Mouse (Mus musculus) embryonic facial prominence, embryonic 14.5 days (tissue): ENCODE data around the gene Tspan7. TPM values are rescaled to one million over a fixed set of nuclear protein-coding genes. Genes with fewer than 3 reads are reported as not detected.

ENCODE experiments used
- ATAC-seq: fragments of 200-750 bp; cut with Nextera tagmentation; 2 replicates; pipeline ENCODE4 v1.8.0; 2017; ENCODE audit warnings: low read depth, moderate number of reproducible peaks, moderate TSS enrichment
- DNase-seq: peaks from one replicate; pipeline ENCODE4 v3.0.0-alpha.2; 2015; ENCODE audit warnings: low spot score
- H3K27ac ChIP-seq: fragments of 300-500 bp; sonication (generic); replicated peaks from 2 replicates; pipeline ENCODE4 v1.5.1; 2014; ENCODE audit warnings: low read depth, mild to moderate bottlenecking, low read length, moderate library complexity
- H3K27me3 ChIP-seq: fragments of 300-500 bp; sonication (generic); replicated peaks from 2 replicates; pipeline ENCODE4 v1.6.1; 2014; ENCODE audit warnings: low read length; ENCODE audit not compliant: control insufficient read depth, insufficient read depth
- H3K36me3 ChIP-seq: fragments of 300-500 bp; sonication (generic); 2 replicates; pipeline ENCODE4 v1.6.1; 2014; ENCODE audit warnings: low read length, mixed read lengths; ENCODE audit not compliant: control insufficient read depth, insufficient read depth
- H3K4me1 ChIP-seq: fragments of 300-500 bp; sonication (generic); 2 replicates; pipeline ENCODE4 v1.6.1; 2014; ENCODE audit warnings: antibody characterized with exemption, low read length; ENCODE audit not compliant: control insufficient read depth, insufficient read depth
- H3K4me2 ChIP-seq: fragments of 300-500 bp; sonication (generic); 2 replicates; pipeline ENCODE4 v1.6.1; 2014; ENCODE audit warnings: low read depth, mild to moderate bottlenecking, low read length, moderate library complexity, mixed read lengths
- H3K4me3 ChIP-seq: fragments of 300-500 bp; sonication (generic); 2 replicates; pipeline ENCODE4 v1.5.1; 2014; ENCODE audit warnings: low read depth, mild to moderate bottlenecking, low read length
- H3K9ac ChIP-seq: fragments of 300-500 bp; sonication (generic); 2 replicates; pipeline ENCODE4 v1.6.1; 2014; ENCODE audit warnings: low read depth, mild to moderate bottlenecking, low read length, moderate library complexity, mixed read lengths
- H3K9me3 ChIP-seq: fragments of 300-500 bp; sonication (generic); 2 replicates; pipeline ENCODE4 v1.6.1; 2016; ENCODE audit warnings: low read length; ENCODE audit not compliant: control insufficient read depth
- whole genome bisulfite sequencing: fragments of 180-500 bp; shearing (Covaris S2); extraction: QIAGEN DNeasy Blood & Tissue Kit; methylation state at CpG from one replicate; pipeline ENCODE4 v1.1.7; 2014; 5-methylcytosine and 5-hydroxymethylcytosine counted together
- polyA plus RNA-seq: library from polyadenylated mRNA; unstranded; fragments of >200 nt; fragmentation: Nextera tagmentation; extraction: Ambion mirVana; gene quantifications from 2 replicates; pipeline ENCODE4 v1.2.1, GENCODE M21; 2014

Gene Tspan7
- polyA plus RNA-seq, 1 experiment from 2014 or later, result 97.5 TPM

- 36% methylated on average over 3 of the region's 3 CpGs for WGBS
- Histone ChIP-seq H3K9me3 (no peaks in the 10 kb centered on the region), H3K4me1 (0 out of 2 replicates have a peak, but pooled peaks cover 7% of the 10 kb centered on the region), H3K4me2 (no peak overlapping the region), H3K27ac (no peak overlapping the region), H3K36me3 (no peaks in the 10 kb centered on the region), H3K9ac (no peak overlapping the region), H3K27me3 (no peaks in the 10 kb centered on the region), H3K4me3 (no peak overlapping the region)
- ATAC-seq (no peak), DNase-seq (peak; percentile 68)
Observed at GRCm38 (mm10) chrX:10574523-10574922, 89.6 kb downstream of the Tspan7 start.

DNA sequence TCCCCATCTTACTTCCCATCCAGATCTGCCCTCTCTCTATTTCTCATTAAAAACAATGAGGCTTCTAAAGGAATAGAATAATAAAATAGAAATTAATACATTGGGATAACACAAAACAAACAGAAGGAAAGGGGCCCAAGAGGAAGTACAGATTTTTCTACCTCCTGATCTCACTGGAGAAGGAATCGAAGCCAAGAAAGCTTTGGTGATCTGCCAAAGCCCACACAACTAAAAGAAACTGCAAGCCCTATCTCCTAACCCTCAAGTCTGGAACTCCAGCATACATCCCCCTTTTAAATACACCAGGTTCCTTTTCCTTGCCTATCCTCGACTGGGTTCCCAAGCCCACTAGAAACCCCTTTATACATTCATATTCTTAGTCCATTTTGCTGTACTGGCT, 90.4 kb downstream of the Tspan7 start:
- DNase-seq, result peak; percentile 46
- Histone ChIP-seq H3K4me1 (0 out of 2 replicates have a peak, but pooled peaks cover 7% of the 10 kb centered on the region), H3K9ac (no peak overlapping the region), H3K27ac (no peak overlapping the region), H3K36me3 (no peaks in the 10 kb centered on the region), H3K4me2 (no peak overlapping the region), H3K27me3 (no peaks in the 10 kb centered on the region), H3K9me3 (no peaks in the 10 kb centered on the region), H3K4me3 (no peak overlapping the region)
- WGBS, result 52% methylated on average over 2 of the region's 2 CpGs
- ATAC-seq, result no peak

GRCm38 (mm10) chrX:10576349-10576748, 91.4 kb downstream of the Tspan7 start:
- DNase-seq, result no peak
- WGBS, result 78% methylated on average over 4 of the region's 4 CpGs
- no peaks in the 10 kb centered on the region for H3K27me3 ChIP-seq
- no peak overlapping the region for H3K4me3 ChIP-seq
- H3K4me2 ChIP-seq, result no peak overlapping the region
- no peaks in the 10 kb centered on the region for H3K36me3 ChIP-seq
- H3K9me3 ChIP-seq, result no peaks in the 10 kb centered on the region
- 0 out of 2 replicates have a peak, but pooled peaks cover 7% of the 10 kb centered on the region for H3K4me1 ChIP-seq
- H3K9ac ChIP-seq, result no peak overlapping the region
- no peak for ATAC-seq
- H3K27ac ChIP-seq, result no peak overlapping the region

DNA sequence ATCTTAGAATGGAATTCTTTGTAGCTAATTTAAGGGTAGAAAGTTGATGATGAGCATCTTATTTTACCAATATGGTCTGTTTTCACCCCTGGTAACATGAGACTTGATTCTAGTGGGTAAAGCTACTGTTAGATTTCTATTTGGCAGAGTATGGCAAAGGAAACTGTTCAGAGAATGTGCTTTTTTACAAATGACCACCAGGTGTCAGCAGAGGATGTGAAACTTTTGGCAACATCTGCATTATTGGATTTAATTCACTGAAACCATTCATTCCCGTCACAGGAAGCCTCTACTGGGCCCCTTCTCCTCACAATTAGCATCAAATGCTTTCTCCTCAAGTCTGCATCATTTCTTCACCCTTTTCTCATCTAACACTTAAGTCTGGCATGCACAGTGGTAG, 92.4 kb downstream of the Tspan7 start:
- Histone ChIP-seq H3K27me3 (no peaks in the 10 kb centered on the region), H3K4me3 (no peak overlapping the region), H3K27ac (no peak overlapping the region), H3K4me2 (no peak overlapping the region), H3K36me3 (no peaks in the 10 kb centered on the region), H3K9me3 (no peaks in the 10 kb centered on the region), H3K4me1 (0 out of 2 replicates have a peak, but pooled peaks cover 7% of the 10 kb centered on the region), H3K9ac (no peak overlapping the region)
- 19% methylated on average over 1 of the region's 1 CpGs for WGBS
- ATAC-seq (no peak), DNase-seq (peak; percentile 49)

DNA sequence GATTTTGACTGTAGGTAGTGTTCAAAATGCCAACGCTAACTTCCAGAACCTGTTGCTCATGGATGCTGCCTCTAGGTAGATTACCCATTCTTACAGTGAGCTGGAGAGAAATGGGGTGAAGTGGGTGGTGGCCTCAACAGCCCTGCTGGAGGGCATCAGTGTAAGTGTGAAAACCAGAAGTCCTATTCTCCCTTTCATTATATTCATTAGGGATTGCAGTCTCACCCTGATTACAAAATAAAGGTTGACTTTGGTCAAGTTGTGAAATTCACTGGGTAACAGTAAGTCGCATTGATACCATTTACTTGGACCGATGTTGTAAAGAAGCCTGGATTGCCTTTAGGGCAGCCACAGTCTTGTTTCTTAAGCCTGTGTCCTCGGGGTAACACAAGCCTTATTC, 97.8 kb downstream of the Tspan7 start:
- no peaks in the 10 kb centered on the region for H3K9me3 ChIP-seq
- H3K4me1 ChIP-seq, result no peaks in the 10 kb centered on the region
- ATAC-seq, result no peak
- H3K4me2 ChIP-seq, result no peak overlapping the region
- 73% methylated on average over 4 of the region's 4 CpGs for WGBS
- H3K36me3 ChIP-seq, result no peaks in the 10 kb centered on the region
- H3K9ac ChIP-seq, result no peak overlapping the region
- 0 out of 2 replicates have a peak, but pooled peaks cover under 1% of the 10 kb centered on the region for H3K27me3 ChIP-seq
- no peak overlapping the region for H3K27ac ChIP-seq
- no peak for DNase-seq
- H3K4me3 ChIP-seq, result no peak overlapping the region

GRCm38 (mm10) chrX:10592244-10592643, 107.3 kb downstream of the Tspan7 start:
- Histone ChIP-seq H3K27ac (no peak overlapping the region), H3K9me3 (no peaks in the 10 kb centered on the region), H3K4me3 (no peak overlapping the region), H3K9ac (no peak overlapping the region), H3K36me3 (no peaks in the 10 kb centered on the region), H3K4me1 (no peaks in the 10 kb centered on the region), H3K27me3 (0 out of 2 replicates have a peak, but pooled peaks cover 4% of the 10 kb centered on the region), H3K4me2 (no peak overlapping the region)
- no peak for DNase-seq
- ATAC-seq, result no peak
- 66% methylated on average over 3 of the region's 3 CpGs for WGBS

GRCm38 (mm10) chrX:10593561-10593960, 108.6 kb downstream of the Tspan7 start:
- Histone ChIP-seq H3K27me3 (no peaks in the 10 kb centered on the region), H3K27ac (no peak overlapping the region), H3K4me2 (no peak overlapping the region), H3K36me3 (no peaks in the 10 kb centered on the region), H3K4me1 (no peaks in the 10 kb centered on the region), H3K9me3 (no peaks in the 10 kb centered on the region), H3K4me3 (no peak overlapping the region), H3K9ac (no peak overlapping the region)
- WGBS, result 97% methylated on average over 7 of the region's 7 CpGs
- DNase-seq, result no peak
- ATAC-seq, result no peak

DNA sequence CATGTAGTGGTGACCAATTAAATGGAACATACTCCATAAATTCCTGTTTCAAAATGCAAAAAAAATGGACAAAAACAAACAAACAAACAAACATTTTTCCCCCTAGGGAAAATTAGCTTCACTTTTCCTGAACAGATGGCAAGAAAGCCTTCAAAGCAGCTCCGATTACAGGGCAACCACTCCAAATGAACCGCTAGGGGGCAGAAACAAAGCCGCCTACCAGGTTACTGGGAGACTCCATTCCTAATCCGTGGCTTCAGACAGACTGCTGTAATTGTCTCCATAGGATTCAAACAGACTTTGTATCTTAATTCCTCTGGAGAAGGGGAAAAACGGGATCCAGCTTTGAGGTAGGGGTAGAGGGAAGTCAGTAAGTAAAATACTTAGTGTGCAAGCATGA, 132.2 kb downstream of the Tspan7 start:
- Histone ChIP-seq H3K27me3 (no peaks in the 10 kb centered on the region), H3K4me2 (no peak overlapping the region), H3K4me1 (no peaks in the 10 kb centered on the region), H3K4me3 (no peak overlapping the region), H3K9me3 (no peaks in the 10 kb centered on the region), H3K36me3 (no peaks in the 10 kb centered on the region), H3K27ac (no peak overlapping the region), H3K9ac (no peak overlapping the region)
- DNase-seq (peak; percentile 34), ATAC-seq (no peak)
- 19% methylated on average over 5 of the region's 5 CpGs for WGBS

GRCm38 (mm10) chrX:10641062-10641461, 156.1 kb downstream of the Tspan7 start:
- ATAC-seq (no peak), DNase-seq (no peak)
- Histone ChIP-seq H3K4me3 (no peak overlapping the region), H3K4me2 (no peak overlapping the region), H3K27ac (no peak overlapping the region), H3K9me3 (no peaks in the 10 kb centered on the region), H3K4me1 (no peaks in the 10 kb centered on the region), H3K9ac (no peak overlapping the region), H3K36me3 (no peaks in the 10 kb centered on the region), H3K27me3 (no peaks in the 10 kb centered on the region)
